ENCODE assay signal across 8 mouse cellular contexts in genomic region chr12:80115142-80115862, GRCm38 (mm10). TPM values are rescaled to one million over a fixed set of nuclear protein-coding genes. Genes with fewer than 3 reads are reported as not detected.
DNase-seq lines count a peak whose midpoint lies in the region; ATAC-seq and TF ChIP-seq lines count a peak whose summit lies in the region.

No protein-coding gene starts in this region.

- 0 out of 2 replicates have a peak, but pooled peaks have one; percentile 4 for TF ChIP-seq CTCF in intestine, postnatal 0 days (IDR thresholded peaks at IDR 0.05; ENCODE audit: low read depth)
- 0 out of 2 replicates have a peak, but pooled peaks have one; percentile 5 for TF ChIP-seq CTCF in midbrain, postnatal 0 days (IDR thresholded peaks at IDR 0.05)

- H3K4me3 ChIP-seq in intestine, postnatal 0 days (ENCODE audit: low read depth, low read length) = peak overlapping the region; percentile 91
- H3K4me3 ChIP-seq in midbrain, postnatal 0 days (ENCODE audit: low read depth, low read length) = peak overlapping the region; percentile 53

- peak; percentile 78 for DNase-seq in ovary, adult 18-20 months (ENCODE audit: low spot score)
- no peak for DNase-seq in ovary, postnatal 14 days (ENCODE audit: low spot score)
- DNase-seq in embryo, embryonic 9.5 days (ENCODE audit: extremely low spot score) = peak; percentile 90
- peak; percentile 92 for DNase-seq in liver
- peak; percentile 81 for DNase-seq in midbrain, postnatal 0 days (ENCODE audit: low spot score)
- peak; percentile 92 to 93 for DNase-seq in spleen, postnatal 36 days (ENCODE audit: low spot score in 2 of 2)

- peak overlapping the region; percentile 90 for H3K4me2 ChIP-seq in intestine, postnatal 0 days (replicated peaks; ENCODE audit: low read depth)
- peak overlapping the region; percentile 74 for H3K4me2 ChIP-seq in midbrain, postnatal 0 days (ENCODE audit: low read depth, low read length, poor library complexity, severe bottlenecking)

- H3K27ac ChIP-seq in intestine, postnatal 0 days (ENCODE audit: low read depth, low read length) = peak overlapping the region; percentile 98
- H3K27ac ChIP-seq in midbrain, postnatal 0 days (ENCODE audit: low read depth, low read length) = peak overlapping the region; percentile 77

- peaks cover 7% of the 10 kb centered on the region for H3K36me3 ChIP-seq in intestine, postnatal 0 days (ENCODE audit: control insufficient read depth, insufficient read depth)
- no peaks in the 10 kb centered on the region for H3K36me3 ChIP-seq in midbrain, postnatal 0 days (ENCODE audit: insufficient read depth, low read length)

- H3K9me3 ChIP-seq in intestine, postnatal 0 days (ENCODE audit: control insufficient read depth) = no peaks in the 10 kb centered on the region
- H3K9me3 ChIP-seq in midbrain, postnatal 0 days (ENCODE audit: low read length) = no peaks in the 10 kb centered on the region

- no peaks in the 10 kb centered on the region for H3K27me3 ChIP-seq in intestine, postnatal 0 days (replicated peaks; ENCODE audit: control insufficient read depth, insufficient read depth, low read length)
- H3K27me3 ChIP-seq in midbrain, postnatal 0 days (ENCODE audit: insufficient read depth, low read length) = peaks cover 19% of the 10 kb centered on the region

- H3K9ac ChIP-seq in intestine, postnatal 0 days (ENCODE audit: low read depth, low read length) = peak overlapping the region; percentile 85
- H3K9ac ChIP-seq in midbrain, postnatal 0 days (replicated peaks; ENCODE audit: low read length, poor library complexity, severe bottlenecking) = peak overlapping the region; percentile 75

- peak; percentile 34 for ATAC-seq in granulocyte monocyte progenitor cell, adult 5-6 weeks (replicated peaks; ENCODE audit: poor library complexity, severe bottlenecking)
- ATAC-seq in intestine, postnatal 0 days = peak; percentile 79
- ATAC-seq in midbrain, postnatal 0 days (ENCODE audit: low FRiP score) = peak; percentile 81

- peaks cover 5% of the 10 kb centered on the region; the same call in 1 of the 2 replicates for H3K4me1 ChIP-seq in intestine, postnatal 0 days (replicated peaks; ENCODE audit: control insufficient read depth, insufficient read depth, low read length)
- H3K4me1 ChIP-seq in midbrain, postnatal 0 days (ENCODE audit: insufficient read depth, low read length) = peaks cover 9% of the 10 kb centered on the region; the same call in 1 of the 2 replicates

- WGBS in intestine, postnatal 0 days = under 1% methylated on average over 71 of the region's 71 CpGs
- under 1% methylated on average over 60 of the region's 71 CpGs for WGBS in midbrain, postnatal 0 days

RNA-seq across cellular contexts. Expression of gene Zfp36l1, which starts 2.5 kb away (rescaled TPM):
- total RNA-seq in granulocyte monocyte progenitor cell, adult 5-6 weeks (2014; fragmentation: Nextera tagmentation) = 1.9 and 8.5 TPM in 2 replicates
- 0.36 and 0.56 TPM in 2 replicates for total RNA-seq in granulocyte monocyte progenitor cell, adult 5-6 weeks (2017)
- polyA plus RNA-seq in intestine, postnatal 0 days (2015; fragmentation: Nextera tagmentation; extraction: Ambion mirVana) = 77.9 and 80.7 TPM in 2 replicates
- total RNA-seq in midbrain, postnatal 0 days (2014; rRNA removed) = 32.7 and 47.4 TPM in 2 replicates
- 46.3 and 48.5 TPM in 2 replicates for polyA plus RNA-seq in midbrain, postnatal 0 days (2015; fragmentation: Nextera tagmentation; extraction: Ambion mirVana)
